20 mouse cellular contexts compared by ENCODE assay signal in genomic region chr12:109325986-109326385, GRCm38 (mm10).
DNase-seq lines count a peak whose midpoint lies in the region.
"Had no signal": no experiment of that assay in that cellular context is flagged by ENCODE, and none has a peak within 500 bp of the region (broad histone marks: within the 10 kb centered on the region; RNA-seq: fewer than 3 reads in every experiment).

No protein-coding gene starts in this region.

- 66% methylated on average over 11 of the region's 11 CpGs for WGBS in embryonic facial prominence, embryonic 10.5 days

- no peaks in the 10 kb centered on the region for H3K27me3 ChIP-seq in embryonic facial prominence, embryonic 10.5 days (replicated peaks; ENCODE audit: low read depth, poor library complexity, severe bottlenecking)
- H3K27me3 ChIP-seq: hindbrain, embryonic 15.5 days; limb, embryonic 12.5 days; liver, embryonic 12.5 days; lung, embryonic 15.5 days had no signal

- no peaks in the 10 kb centered on the region for H3K9me3 ChIP-seq in embryonic facial prominence, embryonic 10.5 days
- H3K9me3 ChIP-seq: forebrain, embryonic 10.5 days; hindbrain, embryonic 15.5 days; limb, embryonic 12.5 days; liver, embryonic 12.5 days; lung, embryonic 15.5 days had no signal

- intact Hi-C loops in gastrocnemius, postnatal 36 days (cut with DNase I), result no loop called here

- no peak overlapping the region for H3K4me3 ChIP-seq in embryonic facial prominence, embryonic 10.5 days
- H3K4me3 ChIP-seq: forebrain, embryonic 10.5 days; gastrocnemius, adult 2 months; hindbrain, embryonic 15.5 days; limb, embryonic 12.5 days; liver, embryonic 12.5 days; lung, embryonic 15.5 days had no signal

- peak; percentile 7 for DNase-seq in embryo, embryonic 10 days (ENCODE audit: low spot score)
- no peak for DNase-seq in embryo, embryonic 9.5 days (ENCODE audit: extremely low spot score)
- DNase-seq in kidney, postnatal 4 days, result peak; percentile 35 to 46
- no peak for DNase-seq in kidney, adult 8-10 months
- peak; percentile 15 for DNase-seq in NIH3T3 (ENCODE audit: low read depth)
- peak; percentile 18 for DNase-seq in embryonic facial prominence, embryonic 10.5 days (ENCODE audit: low spot score)
- DNase-seq in ovary, postnatal 36 days (ENCODE audit: low spot score), result no peak
- DNase-seq in gastrocnemius, postnatal 36 days, result no peak
- DNase-seq: adrenal gland, postnatal 36 days; cerebellum, adult 2 months; gastrocnemius, adult 2 months; heart, postnatal 10 days; right cerebral cortex, adult 18-20 months; thymus, postnatal 14 days had no signal

- no peaks in the 10 kb centered on the region for H3K36me3 ChIP-seq in embryonic facial prominence, embryonic 10.5 days (replicated peaks)
- H3K36me3 ChIP-seq: forebrain, embryonic 10.5 days; G1E; hindbrain, embryonic 15.5 days; limb, embryonic 12.5 days; liver, embryonic 12.5 days; lung, embryonic 15.5 days had no signal

- no peaks in the 10 kb centered on the region for H3K4me1 ChIP-seq in embryonic facial prominence, embryonic 10.5 days
- H3K4me1 ChIP-seq: forebrain, embryonic 10.5 days; hindbrain, embryonic 15.5 days; limb, embryonic 12.5 days; liver, embryonic 12.5 days; lung, embryonic 15.5 days had no signal

- H3K27ac ChIP-seq in embryonic facial prominence, embryonic 10.5 days (replicated peaks), result no peak overlapping the region
- H3K27ac ChIP-seq: forebrain, embryonic 10.5 days; gastrocnemius, adult 2 months; hindbrain, embryonic 15.5 days; limb, embryonic 12.5 days; liver, embryonic 12.5 days; lung, embryonic 15.5 days had no signal

Comparison
In these comparisons a context has a peak if more than half of its experiments do, and no peak if none do; other contexts are left out.
1. DNase-seq: peak in embryo, embryonic 10 days (single experiment), kidney, postnatal 4 days (2 of 2), NIH3T3 (single experiment) and embryonic facial prominence, embryonic 10.5 days (single experiment); none in embryo, embryonic 9.5 days (single experiment), kidney, adult 8-10 months (0 of 2), ovary, postnatal 36 days (single experiment) and gastrocnemius, postnatal 36 days (0 of 2).